Mouse (Mus musculus): ENCODE data around the gene Mroh7.

The Mroh7 gene

GRCm38 (mm10) chr4:106633281-106634085, 97.2 kb downstream of the Mroh7 start:
- DNase-seq (ENCODE audit: low read depth, low spot score), result peak; percentile 58

- DNase-seq (ENCODE audit: low read depth, low spot score), result no peak
These were observed 98.4 kb downstream of the Mroh7 start for GRCm38 (mm10) chr4:106632313-106632712.
